Mouse (Mus musculus) splenic B cell, adult 2 months (primary cell): Measurements from ENCODE around the gene Tmem170b.

Experiments
- DNase-seq: peaks from one replicate; pipeline ENCODE4 v3.0.0-alpha.2; 2011; ENCODE audit warnings: low read depth, low spot score
- H3K27me3 ChIP-seq: 2 replicates; pipeline ENCODE4 v1.6.1; 2012; ENCODE audit warnings: mild to moderate bottlenecking, low read length, moderate library complexity, mixed read lengths; ENCODE audit not compliant: control insufficient read depth, poor library complexity, insufficient read depth, severe bottlenecking
- H3K36me3 ChIP-seq: 2 replicates; pipeline ENCODE4 v1.6.1; 2012; ENCODE audit warnings: mild to moderate bottlenecking, low read length, moderate library complexity, mixed read lengths; ENCODE audit not compliant: control insufficient read depth, poor library complexity, insufficient read depth, severe bottlenecking

The Tmem170b gene

DNA sequence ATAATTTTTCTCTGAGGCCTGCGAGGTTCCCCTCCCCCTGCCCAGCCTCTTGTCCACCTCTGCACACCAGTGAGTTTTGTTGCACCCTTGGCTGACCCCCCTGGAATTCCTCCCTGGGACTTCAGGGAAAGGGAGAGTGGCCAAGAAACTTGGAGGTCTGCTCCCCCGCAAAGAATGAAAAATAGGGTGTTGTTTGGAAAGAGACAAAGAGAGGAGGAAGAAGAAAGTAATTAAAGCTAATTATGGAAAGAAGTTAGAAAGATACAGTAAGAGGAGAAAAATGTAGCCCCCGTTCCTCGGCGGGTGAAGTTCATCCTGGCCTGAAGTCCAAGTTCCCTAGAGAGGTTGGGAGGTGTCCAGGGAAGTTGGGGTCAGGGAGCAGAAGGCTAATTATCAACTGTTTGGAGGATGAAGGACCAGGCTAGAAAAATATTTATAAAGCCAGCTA lies 83.9 kb downstream of the Tmem170b start:
- DNase-seq: no peak
- Histone ChIP-seq H3K36me3 (no peaks in the 10 kb centered on the region), H3K27me3 (no peaks in the 10 kb centered on the region)
